Mouse (Mus musculus) megakaryocyte, adult 5-6 weeks (primary cell): ENCODE measurements around the gene Triobp. TPM values are rescaled to one million over a fixed set of nuclear protein-coding genes. Genes with fewer than 3 reads are reported as not detected.

Source experiments
- ATAC-seq: 2 replicates; pipeline ENCODE4 v1.8.0; 2016; ENCODE audit warnings: mild to moderate bottlenecking, inconsistent platforms; ENCODE audit not compliant: poor library complexity, severe bottlenecking
- total RNA-seq, 2 experiments: library from RNA; stranded (forward) in 1 of 2; stranded (reverse) in 1 of 2; fragments of 153-499, 151-499 nt in 1 of 2; fragments of 221-1000, 200-1000 nt in 1 of 2; gene quantifications; 2 replicates each; pipeline versions ENCODE4 v1.2.3 to v1.2.4; 2015 to 2017

Triobp gene
- total RNA-seq, 2 experiments from 2014 or later: 36.6 to 106 TPM

- ATAC-seq: no peak
Measured at GRCm38 (mm10) chr15:78959537-78959936, 12.0 kb downstream of the Triobp start.

DNA sequence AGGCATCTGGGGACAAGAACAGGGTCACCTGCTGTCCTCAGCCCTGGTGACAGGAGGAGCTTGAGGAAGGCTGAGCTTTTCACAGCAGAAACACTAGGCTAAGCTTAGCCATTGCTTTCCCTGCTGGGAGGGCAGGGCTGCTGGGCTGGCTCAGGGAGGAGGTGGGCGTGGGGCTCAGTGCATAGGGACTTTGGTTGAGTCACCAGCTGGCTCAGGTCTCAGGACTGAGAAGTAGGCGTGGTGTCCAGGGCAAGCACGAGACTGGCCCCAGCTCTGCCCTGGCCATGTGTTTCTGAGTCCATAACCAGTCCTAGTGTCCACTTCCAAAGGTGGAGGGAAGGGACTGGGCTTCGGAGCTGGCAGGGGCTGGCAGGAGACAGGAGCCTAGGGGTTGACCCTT, 12.6 kb downstream of the Triobp start:
- no peak for ATAC-seq

GRCm38 (mm10) chr15:78962885-78963284, 15.4 kb downstream of the Triobp start:
- ATAC-seq: peak; percentile 97

GRCm38 (mm10) chr15:78971626-78972025, 24.1 kb downstream of the Triobp start:
- no peak for ATAC-seq

DNA sequence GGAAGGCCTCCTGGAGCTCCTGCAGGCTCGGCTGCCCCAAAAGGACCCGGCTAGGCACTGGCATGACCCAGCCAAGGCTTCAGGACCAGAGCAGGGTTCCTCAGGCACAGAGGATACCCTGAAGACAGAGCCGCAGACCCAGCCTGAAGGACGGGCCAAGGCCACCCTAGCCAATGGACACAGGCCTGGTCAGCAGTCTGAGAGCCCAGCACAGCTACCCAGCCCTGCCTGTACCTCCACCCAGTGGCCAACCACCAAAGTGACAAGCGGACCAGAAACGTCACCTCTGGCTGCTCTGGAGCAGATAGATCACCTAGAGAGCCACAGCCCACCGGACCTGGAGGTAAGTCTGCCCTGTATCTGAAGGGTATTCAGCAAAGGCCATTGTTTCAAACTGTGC, 26.4 kb downstream of the Triobp start:
- ATAC-seq: 0 out of 2 replicates have a peak, but pooled peaks have one; percentile 25

GRCm38 (mm10) chr15:78977676-78978159, 30.2 kb downstream of the Triobp start:
- no peak for ATAC-seq

- ATAC-seq: peak; percentile 43
Measured at GRCm38 (mm10) chr15:78978875-78979274, 31.4 kb downstream of the Triobp start.

- ATAC-seq: no peak
Measured at GRCm38 (mm10) chr15:78980084-78980483, 32.6 kb downstream of the Triobp start.

DNA sequence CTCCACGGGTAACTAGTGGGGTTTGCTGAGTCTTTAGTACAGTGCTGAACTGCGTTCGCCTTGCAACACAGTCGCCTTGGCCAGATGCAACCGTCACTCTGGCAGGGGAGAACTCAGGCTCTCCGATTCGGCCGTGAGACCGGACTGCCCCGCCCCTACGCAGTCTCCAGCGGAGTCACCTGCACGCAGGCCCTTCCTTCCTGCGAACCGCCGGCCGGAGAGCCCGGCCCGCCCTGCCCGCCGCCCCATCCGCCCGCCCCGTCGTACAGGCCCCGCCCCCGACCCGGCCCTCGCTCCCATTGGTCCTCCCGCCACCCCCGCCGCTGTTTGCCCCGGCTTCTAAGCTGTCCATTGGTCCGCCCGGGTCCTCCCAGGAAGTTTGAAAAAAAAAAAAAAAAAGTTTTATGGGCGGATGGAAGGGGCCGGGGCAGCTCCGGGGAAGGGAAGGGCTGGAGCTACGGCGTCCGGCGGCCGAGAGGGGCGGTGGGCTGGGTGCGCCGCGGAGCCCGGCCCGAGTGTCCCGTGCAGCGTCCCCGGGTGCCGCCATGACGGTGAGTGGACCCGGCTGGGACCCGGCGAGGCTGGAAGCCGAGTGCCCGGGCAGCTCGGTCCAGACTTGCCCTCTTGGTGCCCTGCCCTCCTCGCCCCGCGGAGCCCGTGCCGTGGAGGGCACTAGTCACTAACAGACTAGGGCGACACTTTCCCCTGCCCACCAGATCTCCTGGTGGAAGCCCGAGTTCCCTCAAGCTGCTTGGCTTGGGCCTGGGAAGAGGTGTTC, 35.3 kb downstream of the Triobp start:
- ATAC-seq: peak; percentile 81

GRCm38 (mm10) chr15:78983436-78984285, 36.1 kb downstream of the Triobp start:
- peak; percentile 34 for ATAC-seq

- ATAC-seq: no peak
Measured at GRCm38 (mm10) chr15:78984286-78984778, 36.8 kb downstream of the Triobp start.

GRCm38 (mm10) chr15:78986536-78987220, 39.2 kb downstream of the Triobp start:
- no peak for ATAC-seq

DNA sequence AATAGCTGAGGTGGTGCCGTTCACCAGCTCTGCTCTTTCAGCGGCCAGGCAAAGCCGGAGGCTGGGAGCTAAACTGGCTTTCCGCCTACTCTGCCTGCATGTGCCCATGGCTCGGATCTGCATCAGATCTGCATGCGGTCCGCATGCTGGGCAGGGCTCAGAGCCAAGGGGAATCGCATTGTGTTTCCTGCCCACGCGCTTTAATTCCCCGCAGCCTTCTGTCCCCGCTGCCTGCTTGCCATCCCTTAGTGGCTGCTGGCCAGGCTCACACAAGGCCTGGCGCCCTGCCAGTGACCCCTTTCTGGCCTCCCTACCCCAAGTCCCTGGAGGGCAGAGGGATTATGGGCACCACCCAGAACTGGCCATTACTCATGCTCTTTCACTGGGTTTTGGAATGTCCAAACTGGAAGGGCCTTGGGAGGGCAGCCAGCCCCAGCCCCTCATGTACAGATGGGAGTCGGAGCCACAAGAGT, 41.0 kb downstream of the Triobp start:
- no peak for ATAC-seq

GRCm38 (mm10) chr15:78989152-78990092, 41.9 kb downstream of the Triobp start:
- no peak for ATAC-seq

DNA sequence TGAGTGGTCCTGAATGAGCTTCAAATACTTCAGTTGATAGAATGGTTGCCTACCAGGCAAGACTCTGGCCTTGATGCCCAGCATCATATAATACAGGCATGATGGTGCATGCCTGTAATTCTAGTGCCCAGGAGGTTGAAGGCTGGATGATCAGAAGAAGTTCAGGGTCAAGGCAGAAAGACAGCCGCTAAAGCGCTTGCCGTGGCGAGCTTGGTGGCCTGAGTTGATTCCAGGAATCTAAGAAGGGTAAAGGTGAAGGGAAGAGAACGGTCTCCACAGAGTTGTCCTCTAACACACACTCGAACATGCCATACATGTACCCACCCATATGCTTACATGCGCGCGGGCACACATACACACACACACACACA, 42.6 kb downstream of the Triobp start:
- ATAC-seq: no peak

- ATAC-seq: no peak
Measured at GRCm38 (mm10) chr15:78990970-78991525, 43.5 kb downstream of the Triobp start.

GRCm38 (mm10) chr15:78992235-78992634, 44.7 kb downstream of the Triobp start:
- ATAC-seq: no peak

GRCm38 (mm10) chr15:78992925-78993324, 45.4 kb downstream of the Triobp start:
- no peak for ATAC-seq

GRCm38 (mm10) chr15:78995916-78996315, 48.4 kb downstream of the Triobp start:
- ATAC-seq: no peak
